Mouse (Mus musculus) inflammation-experienced regulatory T-cells, adult 6 months (primary cell): ENCODE results near the gene Cyp4a31. TPM values are rescaled to one million over a fixed set of nuclear protein-coding genes. Genes with fewer than 3 reads are reported as not detected.

Source experiments
- polyA plus RNA-seq, 3 experiments: library from polyadenylated mRNA; unstranded; fragments of 100-300 nt; shearing (Covaris generic); gene quantifications; one replicate each; pipeline ENCODE4 v1.2.1; 2017

Gene Cyp4a31
- polyA plus RNA-seq, 3 experiments from 2014 or later, result not detected

Other genes starting within 250 kb of the Cyp4a31 start
- not detected for gene Cyp4a12b, start 152.0 kb upstream of the Cyp4a31 start, polyA plus RNA-seq
- gene Cyp4a30b, start 111.0 kb upstream of the Cyp4a31 start, polyA plus RNA-seq, result not detected
- not detected for gene Cyp4a14, start 67.5 kb upstream of the Cyp4a31 start, polyA plus RNA-seq
- gene Cyp4a10, start 45.4 kb upstream of the Cyp4a31 start, polyA plus RNA-seq, result not detected
- gene Cyp4a32, start 37.3 kb downstream of the Cyp4a31 start, polyA plus RNA-seq, result not detected
- not detected for gene Cyp4b1, start 84.1 kb downstream of the Cyp4a31 start, polyA plus RNA-seq
- gene Efcab14, start 174.1 kb downstream of the Cyp4a31 start, polyA plus RNA-seq, result 10 to 100 TPM; 41.0 to 50.5 (median 41.1) TPM
- 1 to 10 TPM in 1 of 3 experiments, not detected in 2; 1.0 TPM for gene Tex38, start 217.4 kb downstream of the Cyp4a31 start, polyA plus RNA-seq
- 10 to 100 TPM; 17.7 to 20.9 (median 19.0) TPM for gene Atpaf1, start 221.2 kb downstream of the Cyp4a31 start, polyA plus RNA-seq